Mouse (Mus musculus): Measurements from ENCODE around the gene Trim58.

GRCm38 (mm10) chr11:58594814-58595213 is 45.5 kb upstream of the Trim58 start, which contains the start of gene Olfr324:
- TF ChIP-seq CTCF (IDR thresholded peaks at IDR 0.05; ENCODE audit: insufficient read depth, low read depth, low read length) = no peak
- no peak for TF ChIP-seq POLR2A (IDR thresholded peaks at IDR 0.05; ENCODE audit: insufficient read depth, low read depth, low read length)

Measured in olfactory bulb, adult 2 months (tissue).